Mouse (Mus musculus) heart, embryonic 15.5 days (tissue): ENCODE measurements around the gene Sipa1l2. TPM values are rescaled to one million over a fixed set of nuclear protein-coding genes. Genes with fewer than 3 reads are reported as not detected.
"Not testable (repeated sequence)": the region's sequence is repeated elsewhere in the genome, so short reads cannot be mapped to it uniquely, and the experiment has no call there.

ENCODE experiments used
- ATAC-seq: fragments of 200-750 bp; cut with Nextera tagmentation; replicated peaks from 2 replicates; pipeline ENCODE4 v1.8.0; 2017; ENCODE audit warnings: low read depth, moderate TSS enrichment; ENCODE audit not compliant: insufficient number of reproducible peaks, insufficient read depth, low FRiP score
- H3K27ac ChIP-seq: fragments of 300-500 bp; sonication (generic); 2 replicates; pipeline ENCODE4 v1.5.1; 2015; ENCODE audit warnings: mild to moderate bottlenecking, inconsistent platforms
- H3K27me3 ChIP-seq: fragments of 300-500 bp; sonication (generic); 2 replicates; pipeline ENCODE4 v1.6.1; 2015; ENCODE audit warnings: inconsistent platforms
- H3K36me3 ChIP-seq: fragments of 300-500 bp; sonication (generic); 2 replicates; pipeline ENCODE4 v1.6.1; 2015; ENCODE audit warnings: mild to moderate bottlenecking, inconsistent platforms
- H3K4me1 ChIP-seq: fragments of 300-500 bp; sonication (generic); replicated peaks from 2 replicates; pipeline ENCODE4 v1.6.1; 2015; ENCODE audit warnings: inconsistent platforms
- H3K4me2 ChIP-seq: fragments of 300-500 bp; sonication (generic); 2 replicates; pipeline ENCODE4 v1.6.1; 2015; ENCODE audit warnings: inconsistent platforms, mild to moderate bottlenecking, moderate library complexity
- H3K4me3 ChIP-seq: fragments of 300-500 bp; sonication (generic); 2 replicates; pipeline ENCODE4 v1.5.1; 2015; ENCODE audit warnings: mild to moderate bottlenecking, inconsistent platforms
- H3K9ac ChIP-seq: fragments of 300-500 bp; sonication (generic); 2 replicates; pipeline ENCODE4 v1.6.1; 2015; ENCODE audit warnings: mild to moderate bottlenecking, inconsistent platforms
- H3K9me3 ChIP-seq: fragments of 300-500 bp; sonication (generic); replicated peaks from 2 replicates; pipeline ENCODE4 v1.6.1; 2016; ENCODE audit warnings: inconsistent platforms
- WGBS: fragments of 180-500 bp; shearing (Covaris S2); methylation state at CpG from one replicate; pipeline ENCODE4 v1.1.7; 2015; ENCODE audit warnings: mixed read lengths; 5-methylcytosine and 5-hydroxymethylcytosine counted together
- polyA plus RNA-seq: library from polyadenylated mRNA; unstranded; fragments of >200 nt; fragmentation: Nextera tagmentation; extraction: Ambion mirVana; gene quantifications from 2 replicates; pipeline ENCODE4 v1.2.1, GENCODE M21; 2015

Gene Sipa1l2
- polyA plus RNA-seq, 1 experiment from 2014 or later: 20.6 TPM

DNA sequence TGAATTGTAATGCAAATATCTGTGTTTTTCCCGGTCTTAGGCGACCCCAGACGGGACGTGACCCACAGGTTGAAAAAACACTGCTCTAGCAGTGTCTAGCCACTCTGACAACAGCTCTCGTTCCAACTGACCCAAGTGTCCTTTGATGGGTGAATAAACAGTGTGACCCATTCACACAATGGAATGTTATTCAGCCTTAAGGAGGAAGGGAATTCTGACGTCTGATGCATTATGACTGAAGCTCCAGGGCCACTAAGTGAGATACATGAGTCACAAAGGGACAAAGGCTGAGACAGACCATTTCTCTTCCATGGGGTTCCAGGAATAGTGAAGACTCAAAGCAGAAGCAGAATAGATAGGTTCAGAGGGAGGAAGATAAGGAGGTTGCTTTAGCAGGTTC is 47.5 kb downstream of the Sipa1l2 start:
- Histone ChIP-seq H3K4me1 (peaks cover 82% of the 10 kb centered on the region), H3K9ac (no peak overlapping the region), H3K27ac (no peak overlapping the region), H3K36me3 (no peaks in the 10 kb centered on the region), H3K27me3 (no peaks in the 10 kb centered on the region), H3K9me3 (no peaks in the 10 kb centered on the region), H3K4me2 (no peak overlapping the region), H3K4me3 (no peak overlapping the region)
- no peak for ATAC-seq
- 41% methylated on average over 6 of the region's 6 CpGs for WGBS

- ATAC-seq: no peak
- no peaks in the 10 kb centered on the region for H3K27me3 ChIP-seq
- H3K4me3 ChIP-seq: no peak overlapping the region
- H3K4me2 ChIP-seq: no peak overlapping the region
- peaks cover 79% of the 10 kb centered on the region for H3K4me1 ChIP-seq
- 43% methylated on average over 7 of the region's 7 CpGs for WGBS
- H3K9me3 ChIP-seq: no peaks in the 10 kb centered on the region
- no peak overlapping the region for H3K9ac ChIP-seq
- no peak overlapping the region for H3K27ac ChIP-seq
- H3K36me3 ChIP-seq: no peaks in the 10 kb centered on the region
Observed at GRCm38 (mm10) chr8:125521087-125521486, 48.5 kb downstream of the Sipa1l2 start.

DNA sequence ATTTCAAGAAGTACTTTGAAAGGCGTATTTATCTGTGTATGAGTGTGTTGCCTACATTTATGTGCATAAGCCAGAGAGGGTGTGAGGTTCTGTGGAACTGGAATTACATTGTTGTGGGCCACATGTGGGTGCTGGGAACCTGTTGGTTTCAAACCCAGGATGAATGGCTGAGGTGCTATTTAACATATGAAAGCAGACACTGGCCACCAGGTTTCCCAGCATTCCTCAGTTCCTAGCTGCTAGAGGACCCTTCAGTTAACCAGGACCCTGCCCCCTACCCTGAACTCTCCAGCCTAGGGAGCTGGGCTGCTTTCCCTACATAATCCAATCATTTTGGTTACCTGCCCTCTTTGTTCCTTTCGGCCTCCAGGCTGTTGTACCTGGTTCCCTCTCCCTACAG is 49.3 kb downstream of the Sipa1l2 start:
- not testable (repeated sequence) for H3K27me3 ChIP-seq, H3K36me3 ChIP-seq, ATAC-seq, H3K4me3 ChIP-seq, H3K4me2 ChIP-seq, H3K9ac ChIP-seq, H3K27ac ChIP-seq, H3K9me3 ChIP-seq
- peaks cover 82% of the 10 kb centered on the region for H3K4me1 ChIP-seq
- 92% methylated on average over 2 of the region's 2 CpGs for WGBS

GRCm38 (mm10) chr8:125518951-125519350 is 50.7 kb downstream of the Sipa1l2 start:
- Histone ChIP-seq H3K36me3 (no peaks in the 10 kb centered on the region), H3K9me3 (no peaks in the 10 kb centered on the region), H3K4me3 (no peak overlapping the region), H3K27me3 (no peaks in the 10 kb centered on the region), H3K27ac (peak overlapping the region; percentile 61), H3K4me2 (no peak overlapping the region), H3K4me1 (peaks cover 83% of the 10 kb centered on the region), H3K9ac (no peak overlapping the region)
- 71% methylated on average over 4 of the region's 4 CpGs for WGBS
- ATAC-seq: no peak

DNA sequence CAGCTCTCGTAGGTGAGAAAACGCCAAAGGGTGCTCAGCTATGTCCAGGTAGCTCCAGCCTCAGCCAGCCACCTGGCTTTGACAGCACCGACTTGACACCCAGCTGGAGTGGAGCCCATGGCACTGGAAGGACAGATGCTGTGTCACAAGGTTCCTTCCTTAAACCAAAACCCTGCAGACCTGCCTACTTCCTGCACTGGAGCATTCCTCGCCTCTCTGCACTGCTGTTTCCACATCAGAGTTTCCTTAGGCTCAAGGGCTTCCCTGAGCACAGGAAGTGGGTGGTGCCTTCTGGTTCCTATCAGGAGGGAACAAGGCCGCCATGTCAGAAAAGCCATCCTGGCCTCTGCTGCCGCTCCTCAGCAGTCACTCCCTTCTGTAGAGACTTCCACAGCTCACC is 51.3 kb downstream of the Sipa1l2 start:
- 61% methylated on average over 6 of the region's 6 CpGs for WGBS
- no peak overlapping the region for H3K4me2 ChIP-seq
- H3K36me3 ChIP-seq: no peaks in the 10 kb centered on the region
- no peaks in the 10 kb centered on the region for H3K9me3 ChIP-seq
- peak; percentile 20; the same call in 1 of the 2 replicates for ATAC-seq
- H3K27ac ChIP-seq: peak overlapping the region; percentile 61
- H3K4me1 ChIP-seq: peaks cover 83% of the 10 kb centered on the region
- no peaks in the 10 kb centered on the region for H3K27me3 ChIP-seq
- no peak overlapping the region for H3K4me3 ChIP-seq
- no peak overlapping the region for H3K9ac ChIP-seq

DNA sequence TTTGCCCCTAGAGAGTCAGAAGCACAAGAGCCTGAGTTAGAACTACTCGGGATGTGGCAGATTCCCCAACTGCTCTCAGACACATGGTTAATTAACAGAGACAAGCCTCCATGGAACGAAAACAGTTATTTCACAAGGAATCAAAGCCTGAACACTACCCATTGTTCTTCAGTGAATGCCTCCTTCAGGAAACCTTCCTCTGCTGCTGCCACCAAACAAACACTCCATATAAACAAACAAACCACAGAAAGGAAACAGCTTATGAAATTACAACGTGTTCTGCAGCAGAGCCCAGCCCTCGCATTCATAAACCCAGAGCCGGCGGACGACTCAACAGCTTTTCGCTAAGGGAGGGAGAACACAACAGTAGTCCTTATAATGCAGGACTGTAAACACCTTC is 52.2 kb downstream of the Sipa1l2 start:
- 75% methylated on average over 8 of the region's 8 CpGs for WGBS
- Histone ChIP-seq H3K27me3 (no peaks in the 10 kb centered on the region), H3K9me3 (no peaks in the 10 kb centered on the region), H3K4me2 (no peak overlapping the region), H3K4me1 (peaks cover 83% of the 10 kb centered on the region), H3K36me3 (no peaks in the 10 kb centered on the region), H3K27ac (peak overlapping the region; percentile 61; the same call in 1 of the 2 replicates), H3K4me3 (no peak overlapping the region), H3K9ac (no peak overlapping the region)
- no peak for ATAC-seq

- Histone ChIP-seq H3K4me2 (no peak overlapping the region), H3K36me3 (no peaks in the 10 kb centered on the region), H3K27ac (peak overlapping the region; percentile 96), H3K4me3 (no peak overlapping the region), H3K27me3 (no peaks in the 10 kb centered on the region), H3K9me3 (no peaks in the 10 kb centered on the region), H3K9ac (no peak overlapping the region), H3K4me1 (peaks cover 81% of the 10 kb centered on the region)
- WGBS: 64% methylated on average over 6 of the region's 6 CpGs
- no peak for ATAC-seq
Observed at GRCm38 (mm10) chr8:125516115-125516905, 53.3 kb downstream of the Sipa1l2 start.

DNA sequence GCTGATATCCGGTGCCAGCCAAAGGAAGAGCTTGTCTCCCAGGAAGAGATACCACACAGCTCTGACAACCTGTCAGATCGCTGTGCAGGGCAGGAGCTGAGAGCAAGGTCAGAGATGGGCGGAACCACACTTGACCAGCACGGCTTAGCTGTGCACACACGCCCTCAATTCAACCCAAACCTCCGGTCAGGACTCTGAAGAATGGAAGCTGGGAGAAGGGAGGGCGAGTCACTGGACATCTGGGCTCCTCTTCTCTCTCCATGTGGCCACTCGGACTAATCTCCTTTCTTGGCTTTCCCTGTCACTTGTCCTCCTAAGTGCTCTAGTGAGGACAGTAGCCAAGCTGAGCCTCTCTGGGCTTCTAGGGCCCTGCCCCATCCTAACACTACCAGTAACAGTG is 53.9 kb downstream of the Sipa1l2 start:
- Histone ChIP-seq H3K27ac (peak overlapping the region; percentile 96), H3K9ac (no peak overlapping the region), H3K4me2 (no peak overlapping the region), H3K4me3 (no peak overlapping the region), H3K27me3 (no peaks in the 10 kb centered on the region), H3K36me3 (no peaks in the 10 kb centered on the region), H3K9me3 (no peaks in the 10 kb centered on the region), H3K4me1 (peaks cover 83% of the 10 kb centered on the region)
- WGBS: 32% methylated on average over 8 of the region's 8 CpGs
- no peak for ATAC-seq

DNA sequence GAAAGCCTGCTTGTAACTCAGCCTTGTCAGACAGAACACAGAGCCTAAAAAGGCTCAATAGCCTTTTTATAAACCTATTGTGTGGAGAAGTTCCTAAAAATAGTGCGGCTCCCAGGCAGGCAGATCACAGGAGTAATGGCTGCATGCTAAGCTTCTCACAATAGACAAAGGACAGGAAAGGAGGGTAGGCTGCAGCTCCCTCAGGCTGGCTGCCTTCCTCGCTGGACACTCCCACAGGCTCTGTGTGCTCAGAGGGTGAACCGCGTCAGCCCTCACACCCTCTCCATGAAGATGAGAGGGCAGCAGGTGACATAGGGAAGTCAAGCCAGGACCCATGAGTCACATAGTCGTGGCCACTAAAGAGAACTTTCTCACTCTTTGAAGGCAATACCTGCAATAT is 55.7 kb downstream of the Sipa1l2 start:
- peak overlapping the region; percentile 41 for H3K4me2 ChIP-seq
- H3K27ac ChIP-seq: peak overlapping the region; percentile 96
- H3K4me3 ChIP-seq: no peak overlapping the region
- WGBS: 11% methylated on average over 5 of the region's 5 CpGs
- H3K4me1 ChIP-seq: peaks cover 89% of the 10 kb centered on the region
- peak overlapping the region; percentile 32 for H3K9ac ChIP-seq
- no peaks in the 10 kb centered on the region for H3K27me3 ChIP-seq
- ATAC-seq: peak; percentile 78
- no peaks in the 10 kb centered on the region for H3K9me3 ChIP-seq
- H3K36me3 ChIP-seq: no peaks in the 10 kb centered on the region

GRCm38 (mm10) chr8:125513242-125513866 is 56.3 kb downstream of the Sipa1l2 start:
- Histone ChIP-seq H3K27me3 (no peaks in the 10 kb centered on the region), H3K4me1 (peaks cover 90% of the 10 kb centered on the region), H3K9ac (peak overlapping the region; percentile 32; the same call in 1 of the 2 replicates), H3K4me3 (no peak overlapping the region), H3K36me3 (no peaks in the 10 kb centered on the region), H3K27ac (peak overlapping the region; percentile 96), H3K9me3 (no peaks in the 10 kb centered on the region), H3K4me2 (peak overlapping the region; percentile 41)
- WGBS: 43% methylated on average over 5 of the region's 5 CpGs
- no peak for ATAC-seq

DNA sequence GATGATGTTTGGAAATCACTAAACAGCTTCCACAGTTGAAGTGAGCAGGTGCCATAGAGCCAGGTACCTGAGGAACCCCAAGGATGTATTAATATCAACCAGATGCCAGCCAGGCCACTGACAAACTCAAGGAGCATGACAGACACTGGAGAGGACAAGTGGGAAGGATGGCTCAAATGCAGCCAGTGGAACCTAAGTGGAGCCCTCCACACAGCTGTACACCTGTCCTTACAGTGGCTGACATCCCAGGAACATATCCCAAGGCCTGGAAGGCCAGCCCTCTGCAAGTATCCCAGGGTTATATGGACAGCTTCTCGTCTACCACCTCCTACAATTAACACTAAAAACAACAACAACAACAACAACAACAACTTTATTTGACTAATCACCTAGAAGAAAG is 57.0 kb downstream of the Sipa1l2 start:
- no peak overlapping the region for H3K4me2 ChIP-seq
- H3K9me3 ChIP-seq: no peaks in the 10 kb centered on the region
- H3K27me3 ChIP-seq: no peaks in the 10 kb centered on the region
- no peak overlapping the region for H3K4me3 ChIP-seq
- H3K36me3 ChIP-seq: no peaks in the 10 kb centered on the region
- peaks cover 90% of the 10 kb centered on the region for H3K4me1 ChIP-seq
- 84% methylated on average over 1 of the region's 1 CpGs for WGBS
- ATAC-seq: no peak
- H3K27ac ChIP-seq: peak overlapping the region; percentile 96
- H3K9ac ChIP-seq: no peak overlapping the region
